Mouse (Mus musculus): ENCODE results near the gene Ucp2.

DNA sequence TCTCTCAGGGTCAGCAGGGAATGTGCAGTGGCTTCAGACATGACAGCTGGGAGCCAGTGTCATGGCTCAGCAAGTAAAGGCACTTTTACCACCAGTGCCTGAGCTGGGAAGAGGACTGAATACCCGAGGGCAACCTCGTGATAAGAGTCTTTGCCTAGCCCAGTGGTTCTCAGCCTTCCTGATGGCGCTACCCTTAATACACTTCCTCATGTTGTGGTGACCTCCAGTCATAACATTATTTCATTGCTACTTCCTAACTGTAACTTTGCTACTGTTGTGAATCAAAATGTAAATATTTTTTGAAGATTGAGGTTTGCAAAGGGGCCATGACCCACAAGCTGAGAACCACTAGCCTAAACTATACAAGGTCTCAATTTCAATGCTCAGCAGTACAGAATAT lies 15.5 kb downstream of the Ucp2 start:
- no peak for TF ChIP-seq CTCF (IDR thresholded peaks at IDR 0.05)
- TF ChIP-seq EP300 (IDR thresholded peaks at IDR 0.05) = no peak

All from lung, postnatal 0 days (tissue).